Mouse (Mus musculus): ENCODE measurements around the gene Cryga. TPM values are rescaled to one million over a fixed set of nuclear protein-coding genes. Genes with fewer than 3 reads are reported as not detected.

Gene Cryga
- total and polyA plus RNA-seq, 2 experiments from 2014 or later: 0.44 TPM; not detected in 1

DNA sequence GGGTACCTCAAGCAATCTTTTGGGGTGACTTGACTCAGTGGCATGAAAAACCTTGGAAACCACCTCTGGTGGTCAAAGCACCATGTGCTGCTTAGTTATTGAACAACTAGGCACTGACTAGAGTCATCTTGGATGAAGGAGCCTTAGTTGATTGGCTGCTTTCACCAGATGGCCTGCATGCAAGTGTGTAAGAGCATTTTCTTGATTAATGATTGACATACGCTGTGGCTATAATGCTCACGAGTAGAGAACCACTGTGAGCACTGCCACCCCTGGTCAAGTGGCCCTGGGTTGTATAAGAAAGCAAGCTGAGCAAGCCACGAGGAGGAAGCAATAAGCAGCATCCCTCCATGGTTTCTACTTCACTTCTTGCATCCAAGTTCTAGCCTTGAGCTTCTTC, 27.1 kb upstream of the Cryga start:
- no peak for ATAC-seq
- Histone ChIP-seq H3K4me3 (ENCODE audit: low read depth, low read length) (no peak overlapping the region), H3K27ac (ENCODE audit: low read depth, low read length) (no peak overlapping the region), H3K9me3 (ENCODE audit: low read length) (no peaks in the 10 kb centered on the region), H3K36me3 (ENCODE audit: insufficient read depth) (no peaks in the 10 kb centered on the region), H3K9ac (no peak overlapping the region), H3K4me2 (ENCODE audit: low read depth) (no peak overlapping the region), H3K4me1 (ENCODE audit: insufficient read depth) (no peaks in the 10 kb centered on the region), H3K27me3 (ENCODE audit: insufficient read depth, low read length) (no peaks in the 10 kb centered on the region)
- 74% methylated on average over 3 of the region's 3 CpGs for WGBS
- DNase-seq: no peak
- TF ChIP-seq CTCF (IDR thresholded peaks at IDR 0.05; ENCODE audit: low read depth): no peak

DNA sequence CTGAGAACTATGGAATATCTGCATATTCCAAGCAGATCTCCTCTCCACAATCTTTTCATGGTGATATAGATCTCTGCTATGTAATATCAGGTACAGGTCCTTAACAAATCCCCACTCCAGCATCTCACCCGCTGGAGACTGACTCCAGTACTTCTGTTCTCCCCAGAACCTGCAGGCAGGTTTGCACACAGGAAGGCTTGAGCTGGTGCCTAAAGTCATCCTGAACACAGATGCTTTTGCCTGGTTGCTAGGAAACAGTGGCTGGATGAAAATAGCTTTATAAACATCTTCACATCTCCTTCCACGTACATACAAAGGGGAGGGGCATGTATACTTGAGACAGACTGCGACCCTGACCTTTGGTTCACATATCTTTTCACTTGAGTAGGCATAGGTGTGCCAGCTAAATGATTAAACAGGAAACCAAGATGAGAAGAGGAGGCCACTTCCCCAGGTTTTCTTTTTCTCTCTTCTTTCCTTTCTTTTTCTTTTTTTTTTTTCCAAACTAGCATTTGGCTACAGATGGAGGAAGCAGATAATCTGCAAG, 26.5 kb upstream of the Cryga start:
- no peak overlapping the region for H3K27ac ChIP-seq (ENCODE audit: low read depth, low read length)
- H3K4me1 ChIP-seq (ENCODE audit: insufficient read depth): no peaks in the 10 kb centered on the region
- no peaks in the 10 kb centered on the region for H3K36me3 ChIP-seq (ENCODE audit: insufficient read depth)
- no peaks in the 10 kb centered on the region for H3K9me3 ChIP-seq (ENCODE audit: low read length)
- peak; percentile 43 for ATAC-seq
- no peak overlapping the region for H3K9ac ChIP-seq
- DNase-seq: peak; percentile 37
- WGBS: 68% methylated on average over 3 of the region's 3 CpGs
- no peak overlapping the region for H3K4me3 ChIP-seq (ENCODE audit: low read depth, low read length)
- no peak for TF ChIP-seq CTCF (IDR thresholded peaks at IDR 0.05; ENCODE audit: low read depth)
- H3K4me2 ChIP-seq (ENCODE audit: low read depth): no peak overlapping the region
- no peaks in the 10 kb centered on the region for H3K27me3 ChIP-seq (ENCODE audit: insufficient read depth, low read length)

DNA sequence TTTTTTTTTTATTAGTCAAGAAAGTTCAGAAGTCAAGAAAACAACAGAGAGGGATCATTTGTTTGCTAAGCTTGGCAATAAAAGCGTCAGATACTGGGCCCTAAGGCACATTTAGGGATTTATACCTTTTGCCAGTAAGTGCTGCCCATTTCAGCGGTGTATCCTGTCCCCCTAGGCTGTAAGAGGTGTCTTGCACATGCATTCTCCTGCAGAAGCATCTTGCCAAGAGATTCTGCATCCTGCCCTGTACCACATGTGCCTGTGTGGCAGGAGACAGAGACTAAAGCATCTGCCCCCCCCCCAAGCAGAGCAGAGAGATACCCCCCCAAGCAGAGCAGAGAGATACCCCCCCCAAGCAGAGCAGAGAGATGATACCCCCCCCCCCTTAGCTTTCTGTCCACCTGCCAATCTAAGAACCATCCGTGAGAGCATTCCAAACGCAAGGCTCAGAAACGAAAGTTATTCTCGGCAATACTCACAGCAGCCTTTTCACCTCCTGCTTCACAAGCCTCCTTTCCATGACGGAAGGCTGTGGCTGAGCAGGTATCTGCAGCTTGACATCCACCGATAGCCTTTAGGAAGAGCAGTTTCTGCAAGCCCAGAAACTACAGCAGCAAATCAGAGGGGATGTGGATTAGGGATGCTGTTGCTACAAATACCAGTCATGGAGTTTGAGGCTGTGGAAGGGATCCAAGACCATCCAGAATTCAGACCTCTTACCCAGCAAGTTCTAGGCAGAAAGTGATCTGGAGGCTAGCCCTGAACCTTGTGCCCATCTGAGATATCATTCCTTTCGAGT, 19.6 kb upstream of the Cryga start, which contains the start of gene D630023F18Rik:
Gene D630023F18Rik (minus strand): TSS at position 641 of the 799 bp plus-strand sequence.
- Histone ChIP-seq H3K9ac (0 out of 2 replicates have a peak within 1 kb of the TSS, but pooled peaks have one; percentile 29), H3K27ac (ENCODE audit: low read depth, low read length) (no peak within 1 kb of the TSS)

DNA sequence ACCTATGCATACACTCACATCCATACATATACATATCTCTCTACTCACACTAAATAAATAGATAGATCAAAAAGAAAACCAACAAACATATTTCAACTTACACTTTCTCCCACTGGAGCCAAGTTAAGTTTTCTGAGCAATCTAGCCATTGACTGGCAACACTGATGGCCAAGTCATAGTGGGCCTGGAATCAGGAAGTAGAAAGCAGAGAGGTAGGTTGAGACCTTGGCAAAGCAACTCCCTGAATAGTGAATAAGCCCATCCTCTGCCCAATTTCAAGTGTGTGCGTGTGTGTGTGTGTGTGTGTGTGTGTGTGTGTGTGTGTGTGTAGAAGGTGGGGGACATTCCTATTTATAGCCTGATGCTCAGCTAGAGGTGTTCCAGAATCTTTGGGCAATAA, 16.3 kb upstream of the Cryga start, which contains the start of gene Gm28845:
Gene Gm28845 (minus strand): TSS at position 121 of the 400 bp plus-strand sequence.
- Histone ChIP-seq H3K9me3 (ENCODE audit: low read length) (no peaks in the 10 kb centered on the region), H3K36me3 (ENCODE audit: insufficient read depth) (no peaks in the 10 kb centered on the region), H3K4me2 (ENCODE audit: low read depth) (no peak within 1 kb of the TSS), H3K27me3 (ENCODE audit: insufficient read depth, low read length) (no peaks in the 10 kb centered on the region), H3K9ac (no peak within 1 kb of the TSS), H3K4me3 (ENCODE audit: low read depth, low read length) (no peak within 1 kb of the TSS), H3K4me1 (ENCODE audit: insufficient read depth) (no peaks in the 10 kb centered on the region), H3K27ac (ENCODE audit: low read depth, low read length) (no peak within 1 kb of the TSS)
- TF ChIP-seq CTCF (IDR thresholded peaks at IDR 0.05; ENCODE audit: low read depth): no peak
- no peak for ATAC-seq
- 91% methylated on average over 1 of the region's 1 CpGs for WGBS
- DNase-seq: no peak

More for the DNA sequence above, 19.6 kb upstream of the Cryga start, which contains the start of gene D630023F18Rik:
- 20% methylated on average over 9 of the region's 9 CpGs for WGBS
- peak; percentile 29 for DNase-seq
- Histone ChIP-seq H3K36me3 (ENCODE audit: insufficient read depth) (no peaks in the 10 kb centered on the region), H3K4me2 (ENCODE audit: low read depth) (peak within 1 kb of the TSS; percentile 43), H3K27me3 (ENCODE audit: insufficient read depth, low read length) (no peaks in the 10 kb centered on the region), H3K9me3 (ENCODE audit: low read length) (no peaks in the 10 kb centered on the region), H3K4me1 (ENCODE audit: insufficient read depth) (no peaks in the 10 kb centered on the region), H3K4me3 (ENCODE audit: low read depth, low read length) (peak within 1 kb of the TSS; percentile 32)
- no peak; the same call in 1 of the 2 replicates for ATAC-seq
- TF ChIP-seq CTCF (IDR thresholded peaks at IDR 0.05; ENCODE audit: low read depth): no peak

DNA sequence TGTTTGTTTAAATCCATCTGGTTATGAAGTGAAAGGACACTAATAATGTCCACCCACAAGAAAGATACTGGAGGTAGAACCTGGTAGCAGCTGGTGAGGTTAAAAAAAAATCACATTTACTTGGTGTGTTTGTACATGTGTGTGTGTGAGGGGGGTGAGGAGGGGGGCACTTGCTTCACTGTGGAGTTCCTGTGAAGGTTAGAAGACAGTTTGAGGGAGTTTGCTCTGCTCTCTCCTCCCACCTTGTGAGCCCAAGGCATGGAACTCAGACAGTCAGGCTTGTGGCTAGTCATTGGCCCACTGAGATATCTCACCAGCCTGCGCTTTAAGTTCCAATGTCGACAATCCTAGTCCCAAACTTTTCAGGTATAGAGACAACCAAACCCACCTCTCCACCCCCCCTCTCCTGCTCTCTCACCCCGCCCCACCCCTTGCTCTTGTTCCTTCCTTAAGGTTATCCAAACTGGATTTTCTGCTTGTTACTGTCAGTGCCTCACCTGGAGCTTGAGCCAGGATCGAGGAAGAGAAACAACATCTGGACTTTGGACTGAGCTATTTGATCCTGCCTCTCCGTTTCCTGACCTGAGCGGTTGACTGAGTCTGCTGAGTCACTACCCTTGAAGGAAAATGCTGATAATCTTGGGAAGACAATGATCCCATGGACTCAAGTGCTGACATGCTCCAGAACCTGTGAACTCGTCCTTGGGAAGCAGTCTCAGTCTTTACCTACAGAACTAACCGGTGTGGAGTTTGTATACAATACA, 15.2 kb upstream of the Cryga start:
- no peaks in the 10 kb centered on the region for H3K27me3 ChIP-seq (ENCODE audit: insufficient read depth, low read length)
- H3K4me3 ChIP-seq (ENCODE audit: low read depth, low read length): no peak overlapping the region
- no peak overlapping the region for H3K9ac ChIP-seq
- no peak overlapping the region for H3K4me2 ChIP-seq (ENCODE audit: low read depth)
- ATAC-seq (no peak), DNase-seq (no peak)
- H3K9me3 ChIP-seq (ENCODE audit: low read length): no peaks in the 10 kb centered on the region
- no peak for TF ChIP-seq CTCF (IDR thresholded peaks at IDR 0.05; ENCODE audit: low read depth)
- no peaks in the 10 kb centered on the region for H3K4me1 ChIP-seq (ENCODE audit: insufficient read depth)
- H3K36me3 ChIP-seq (ENCODE audit: insufficient read depth): no peaks in the 10 kb centered on the region
- H3K27ac ChIP-seq (ENCODE audit: low read depth, low read length): no peak overlapping the region
- WGBS: 85% methylated on average over 8 of the region's 8 CpGs

DNA sequence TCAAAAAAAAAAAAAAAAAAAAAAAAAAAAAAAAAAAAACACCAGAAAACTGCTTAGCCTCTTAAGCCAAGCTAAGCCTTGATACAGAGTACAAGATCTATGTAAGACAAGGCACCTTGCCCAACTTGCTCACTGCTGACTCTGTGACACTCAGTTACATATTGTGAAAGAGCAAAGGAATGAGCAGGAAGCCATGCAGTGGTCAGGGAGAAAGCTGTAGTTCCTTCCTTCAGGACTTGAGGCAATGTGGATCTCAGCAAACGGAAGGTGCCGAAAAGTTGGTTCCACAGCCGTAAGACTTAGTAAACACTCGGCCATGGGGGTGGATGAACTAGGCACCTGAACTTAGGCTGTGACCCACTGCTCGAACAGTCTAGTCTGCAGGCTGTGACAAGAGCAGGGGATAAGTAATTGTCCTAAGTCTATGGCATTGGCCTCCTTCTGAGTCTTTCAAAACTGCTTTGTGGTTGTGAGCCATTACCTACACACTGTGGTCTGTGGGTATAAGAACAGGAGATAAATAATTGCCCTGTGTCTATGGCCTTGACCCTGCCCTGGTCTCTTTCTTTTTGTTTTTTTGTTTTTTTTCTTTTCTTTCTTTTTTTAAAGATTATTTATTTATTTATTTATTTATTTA, 10.5 kb upstream of the Cryga start:
- TF ChIP-seq CTCF (IDR thresholded peaks at IDR 0.05; ENCODE audit: low read depth): no peak
- H3K27ac ChIP-seq (ENCODE audit: low read depth, low read length): no peak overlapping the region
- 89% methylated on average over 5 of the region's 5 CpGs for WGBS
- H3K4me1 ChIP-seq (ENCODE audit: insufficient read depth): no peaks in the 10 kb centered on the region
- H3K4me3 ChIP-seq (ENCODE audit: low read depth, low read length): no peak overlapping the region
- no peak overlapping the region for H3K9ac ChIP-seq
- ATAC-seq (no peak), DNase-seq (no peak)
- no peak overlapping the region for H3K4me2 ChIP-seq (ENCODE audit: low read depth)
- H3K27me3 ChIP-seq (ENCODE audit: insufficient read depth, low read length): no peaks in the 10 kb centered on the region
- no peaks in the 10 kb centered on the region for H3K9me3 ChIP-seq (ENCODE audit: low read length)
- H3K36me3 ChIP-seq (ENCODE audit: insufficient read depth): no peaks in the 10 kb centered on the region
